Mouse (Mus musculus): ENCODE measurements around the gene Mpnd.
A peak's percentile ranks its signal among the peaks of the same experiment; 100 is the strongest.
"Not testable (repeated sequence)": the region's sequence is repeated elsewhere in the genome, so short reads cannot be mapped to it uniquely, and the experiment has no call there.

Gene Mpnd

GRCm38 (mm10) chr17:56039345-56039744 is 33.8 kb downstream of the Mpnd start:
- DNase-seq: no peak

GRCm38 (mm10) chr17:56040030-56040856 is 34.7 kb downstream of the Mpnd start, which contains the start of gene Chaf1a:
TSS of gene Chaf1a (plus strand) at chr17:56040439.
- peak; percentile 96 for DNase-seq

- DNase-seq: no peak
These were observed 35.3 kb downstream of the Mpnd start for GRCm38 (mm10) chr17:56040857-56041163.

- DNase-seq: no peak
These were observed 45.9 kb downstream of the Mpnd start for GRCm38 (mm10) chr17:56051369-56051768.

- no peak for DNase-seq
These were observed 49.4 kb downstream of the Mpnd start for GRCm38 (mm10) chr17:56054938-56055337.

- no peak for DNase-seq
These were observed 50.6 kb downstream of the Mpnd start for GRCm38 (mm10) chr17:56055945-56056678.

GRCm38 (mm10) chr17:56057381-56058120 is 52.0 kb downstream of the Mpnd start:
- no peak for DNase-seq

- no peak for DNase-seq
These were observed 56.6 kb downstream of the Mpnd start for GRCm38 (mm10) chr17:56062081-56062480.

- DNase-seq: not testable (repeated sequence)
These were observed 60.2 kb downstream of the Mpnd start for GRCm38 (mm10) chr17:56065715-56066114.

Data from right cerebral cortex, postnatal 4 days (tissue).